Mouse (Mus musculus): ENCODE results near the gene Gm15446. TPM values are rescaled to one million over a fixed set of nuclear protein-coding genes. Genes with fewer than 3 reads are reported as not detected.
"Not testable (repeated sequence)": the region's sequence is repeated elsewhere in the genome, so short reads cannot be mapped to it uniquely, and the experiment has no call there.

The Gm15446 gene
- 1.2 and 1.5 TPM in 2 replicates for polyA plus RNA-seq (2015; fragmentation: Nextera tagmentation; extraction: Ambion mirVana)

DNA sequence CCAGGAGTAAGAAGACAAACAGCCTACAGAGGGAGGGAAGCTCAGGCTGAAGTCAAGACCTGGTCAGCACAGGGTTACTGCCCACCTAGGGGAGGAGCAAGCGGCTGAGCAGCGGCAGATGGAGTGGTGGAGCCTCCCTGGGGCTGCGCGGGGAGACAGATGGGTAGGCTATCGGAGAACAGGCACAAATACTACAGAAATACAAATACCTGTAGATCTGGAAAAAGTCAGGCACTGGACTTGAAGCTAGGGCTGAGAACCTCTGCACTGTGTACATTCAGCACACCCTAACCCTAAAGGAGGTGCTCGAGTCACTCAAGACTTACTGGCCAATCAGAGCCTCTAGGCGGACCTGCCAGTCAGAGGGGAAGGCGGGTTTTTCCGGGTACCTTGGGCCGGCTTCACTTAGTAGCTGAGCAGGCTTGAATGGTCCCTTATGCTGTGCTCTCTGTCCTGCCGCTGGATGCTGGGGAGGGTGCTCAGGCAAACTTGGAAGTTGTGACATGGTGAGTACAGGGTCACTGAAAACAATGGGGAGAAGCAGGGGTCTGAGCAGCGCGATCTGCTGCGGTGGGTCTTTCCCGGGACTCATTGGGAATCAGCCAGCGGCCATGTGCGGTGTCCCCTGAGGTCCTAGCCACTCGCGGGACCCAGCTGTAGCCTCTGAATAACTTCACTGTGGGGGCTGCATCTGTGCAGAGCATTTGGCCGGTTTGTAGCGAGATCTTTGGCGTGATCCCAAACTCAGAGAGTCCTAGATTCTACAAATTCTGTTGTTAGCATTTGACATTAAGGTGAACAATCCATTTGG lies at the start of gene Gm15446:
Gene Gm15446 (plus strand): TSS at position 140 of the 811 bp plus-strand sequence.
- DNase-seq (ENCODE audit: low spot score), result peak; percentile 83

DNA sequence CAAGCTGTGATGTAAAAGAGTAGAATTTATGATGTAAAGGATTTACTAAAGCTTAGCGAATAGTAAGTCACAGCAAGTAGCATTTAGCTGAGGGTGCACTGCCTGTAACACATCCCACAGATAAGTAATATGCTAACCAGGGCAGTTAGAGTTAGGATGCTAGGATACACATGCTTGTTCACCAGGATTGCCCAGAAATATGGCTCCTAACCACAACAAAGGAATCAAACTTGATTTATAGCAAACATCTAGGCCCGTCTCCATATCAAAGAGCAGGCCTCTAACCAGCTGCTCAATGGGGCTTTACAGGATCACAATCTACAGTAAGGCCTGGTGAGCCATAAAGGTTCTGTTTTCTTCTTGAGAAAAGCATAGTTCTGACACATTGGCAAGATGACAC lies 929 bp downstream of the Gm15446 start:
- peak; percentile 10 for DNase-seq (ENCODE audit: low spot score)

DNA sequence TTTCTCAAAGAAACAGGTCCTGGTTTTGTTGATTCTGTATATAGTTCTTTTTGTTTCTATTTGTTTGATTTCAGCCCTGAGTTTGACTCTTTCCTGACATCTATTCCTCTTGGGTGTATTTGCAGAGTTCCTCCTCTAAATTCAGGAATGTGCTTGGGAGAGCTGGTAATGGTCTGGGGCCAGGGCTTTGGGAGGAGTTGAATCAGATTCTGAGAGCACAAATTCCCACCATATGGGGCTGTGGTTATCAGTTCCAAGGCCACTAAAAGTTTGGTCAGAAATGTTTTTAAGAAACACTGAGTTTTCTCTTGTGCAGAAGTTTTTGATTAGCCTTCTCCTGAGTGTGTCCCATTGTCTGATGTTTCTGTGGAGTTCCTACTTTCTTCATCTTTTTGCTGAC lies 1.7 kb downstream of the Gm15446 start:
- no peak for DNase-seq (ENCODE audit: low spot score)

DNA sequence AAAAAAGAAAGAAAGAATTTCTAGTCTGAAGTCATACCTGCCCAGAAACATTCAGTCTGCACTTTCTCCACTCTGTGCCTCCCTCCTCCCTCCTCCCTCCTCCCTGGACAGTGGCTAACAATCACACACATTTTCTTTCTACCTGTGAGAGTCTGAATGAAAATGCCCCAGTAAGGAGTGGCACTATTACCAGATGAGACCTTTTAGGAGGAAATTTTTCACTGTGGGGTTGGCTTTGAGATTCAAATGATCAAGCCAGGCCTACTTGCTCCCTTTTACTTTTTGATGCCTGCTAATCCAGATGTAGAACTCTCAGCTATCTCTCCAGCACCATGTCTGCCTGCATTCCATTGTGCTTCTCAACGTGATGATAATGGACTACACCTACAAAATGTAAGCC lies 27.1 kb downstream of the Gm15446 start:
- DNase-seq (ENCODE audit: low spot score), result no peak

DNA sequence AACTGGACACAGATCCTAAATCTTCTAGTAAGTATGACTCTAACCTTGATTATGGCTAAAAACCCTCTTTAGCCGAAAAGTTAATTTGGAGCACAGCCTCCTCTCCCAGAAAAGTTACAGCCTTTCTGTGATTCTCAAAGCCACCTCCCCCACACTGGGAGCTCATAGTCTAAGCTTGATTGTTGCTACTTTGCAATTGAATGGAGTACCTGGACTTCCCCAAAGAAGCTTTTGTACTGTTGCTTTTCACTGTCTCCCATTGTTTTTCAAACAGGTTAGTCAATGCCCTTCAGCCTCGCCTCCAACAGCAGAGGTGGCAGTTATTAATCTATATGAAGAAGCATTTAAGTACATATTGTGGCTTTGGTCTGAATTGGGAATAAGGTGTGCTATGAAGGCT lies 57.5 kb downstream of the Gm15446 start:
- DNase-seq (ENCODE audit: low spot score), result not testable (repeated sequence)

Other genes with a start within 250 kb of the Gm15446 start
- 2.0 and 2.5 TPM in 2 replicates for gene 5430403G16Rik, start 232.4 kb upstream of the Gm15446 start, polyA plus RNA-seq (2015; fragmentation: Nextera tagmentation; extraction: Ambion mirVana)
- gene 4930522L14Rik, start 171.5 kb upstream of the Gm15446 start, polyA plus RNA-seq (2015; fragmentation: Nextera tagmentation; extraction: Ambion mirVana), result 17.6 and 21.1 TPM in 2 replicates
- gene Zfp932, start 73.1 kb downstream of the Gm15446 start, polyA plus RNA-seq (2015; fragmentation: Nextera tagmentation; extraction: Ambion mirVana), result 27.5 and 34.2 TPM in 2 replicates
- gene Gm17655, start 149.1 kb downstream of the Gm15446 start, polyA plus RNA-seq (2015; fragmentation: Nextera tagmentation; extraction: Ambion mirVana), result 4.6 and 5.2 TPM in 2 replicates
- gene Gm35315, start 171.0 kb downstream of the Gm15446 start, polyA plus RNA-seq (2015; fragmentation: Nextera tagmentation; extraction: Ambion mirVana), result 2.3 and 2.8 TPM in 2 replicates
- 3.3 and 3.5 TPM in 2 replicates for gene Plcxd1, start 176.6 kb downstream of the Gm15446 start, polyA plus RNA-seq (2015; fragmentation: Nextera tagmentation; extraction: Ambion mirVana)
- gene Gtpbp6, start 184.8 kb downstream of the Gm15446 start, polyA plus RNA-seq (2015; fragmentation: Nextera tagmentation; extraction: Ambion mirVana), result 32.0 and 36.8 TPM in 2 replicates
- 4.9 and 5.8 TPM in 2 replicates for gene Zfp605, start 186.7 kb downstream of the Gm15446 start, polyA plus RNA-seq (2015; fragmentation: Nextera tagmentation; extraction: Ambion mirVana)
- 75.1 and 82.2 TPM in 2 replicates for gene Chfr, start 212.4 kb downstream of the Gm15446 start, polyA plus RNA-seq (2015; fragmentation: Nextera tagmentation; extraction: Ambion mirVana)